Mouse (Mus musculus) embryo, embryonic 9.5 days (tissue): ENCODE measurements around the gene Psmd9.
A peak's percentile ranks its signal among the peaks of the same experiment; 100 is the strongest.

Experiments used
- DNase-seq: peaks from one replicate; pipeline ENCODE4 v3.0.0-alpha.2; 2017; ENCODE audit errors: extremely low spot score

Gene Psmd9

GRCm38 (mm10) chr5:123149451-123150400 lies 19.5 kb upstream of the Psmd9 start:
- DNase-seq, result peak; percentile 87

GRCm38 (mm10) chr5:123150641-123151040 lies 18.6 kb upstream of the Psmd9 start:
- DNase-seq, result no peak

GRCm38 (mm10) chr5:123151077-123151476 lies 18.1 kb upstream of the Psmd9 start:
- no peak for DNase-seq

- no peak for DNase-seq
These were observed 17.4 kb upstream of the Psmd9 start for GRCm38 (mm10) chr5:123151707-123152362.

DNA sequence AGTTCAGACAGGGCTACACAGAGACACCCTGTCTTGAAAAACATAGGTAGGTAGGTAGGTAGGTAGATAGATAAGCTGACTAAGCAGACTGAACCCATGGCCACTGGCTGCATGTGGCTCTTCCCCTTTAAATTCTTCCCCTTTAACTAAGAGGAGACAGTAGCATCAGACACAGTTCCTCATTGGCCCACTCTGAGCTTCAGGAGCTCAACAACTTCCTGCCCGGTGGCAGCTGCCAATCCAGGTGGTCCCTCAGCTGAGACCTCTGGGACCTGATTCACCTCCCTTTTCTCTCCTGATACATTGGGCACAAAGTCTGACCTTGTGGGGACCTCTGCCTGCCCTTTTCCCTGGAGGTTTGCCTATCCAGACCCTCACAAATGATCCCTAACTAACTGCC lies 16.3 kb upstream of the Psmd9 start:
- DNase-seq, result no peak

- DNase-seq, result peak; percentile 52
These were observed 13.8 kb upstream of the Psmd9 start for GRCm38 (mm10) chr5:123155425-123155824.

DNA sequence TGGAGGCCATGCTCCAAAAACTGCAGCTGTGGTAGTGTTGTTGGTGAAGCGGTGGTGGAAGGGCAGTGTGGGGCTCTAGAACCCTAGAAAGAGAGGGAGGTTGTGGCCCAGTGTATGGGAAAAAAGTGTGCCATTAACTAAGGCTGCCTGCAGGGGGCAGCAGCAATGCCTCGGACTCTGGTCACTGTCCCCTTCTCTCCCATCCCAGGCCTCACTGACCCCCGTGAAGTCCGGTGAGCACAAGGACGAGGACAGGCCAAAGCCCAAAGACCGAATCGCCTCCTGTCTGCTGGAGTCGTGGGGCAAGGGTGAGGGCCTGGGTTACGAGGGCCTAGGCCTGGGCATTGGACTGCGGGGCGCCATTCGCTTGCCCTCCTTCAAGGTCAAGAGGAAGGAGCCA lies 12.4 kb upstream of the Psmd9 start:
- DNase-seq, result no peak

GRCm38 (mm10) chr5:123157972-123158371 lies 11.2 kb upstream of the Psmd9 start:
- no peak for DNase-seq

DNA sequence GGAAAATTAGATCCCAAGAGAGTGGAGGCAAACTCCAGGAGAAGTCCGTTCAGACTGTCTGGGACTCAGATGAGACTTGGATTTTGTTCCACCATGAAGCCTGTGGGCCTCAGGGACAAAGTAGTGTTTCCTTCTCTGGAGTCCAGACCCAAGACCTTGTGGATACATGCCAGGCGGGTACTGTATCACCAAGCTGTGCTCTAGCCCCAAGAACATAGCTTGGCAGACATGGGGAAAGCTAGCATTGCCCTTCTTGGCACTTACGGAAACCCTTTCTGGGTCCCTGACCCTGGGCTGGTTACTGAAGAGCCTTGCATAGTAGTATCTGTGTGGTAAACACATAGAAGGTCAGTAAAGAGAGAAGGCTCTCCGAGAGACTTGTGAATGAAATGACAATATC lies 9.8 kb upstream of the Psmd9 start:
- no peak for DNase-seq

DNA sequence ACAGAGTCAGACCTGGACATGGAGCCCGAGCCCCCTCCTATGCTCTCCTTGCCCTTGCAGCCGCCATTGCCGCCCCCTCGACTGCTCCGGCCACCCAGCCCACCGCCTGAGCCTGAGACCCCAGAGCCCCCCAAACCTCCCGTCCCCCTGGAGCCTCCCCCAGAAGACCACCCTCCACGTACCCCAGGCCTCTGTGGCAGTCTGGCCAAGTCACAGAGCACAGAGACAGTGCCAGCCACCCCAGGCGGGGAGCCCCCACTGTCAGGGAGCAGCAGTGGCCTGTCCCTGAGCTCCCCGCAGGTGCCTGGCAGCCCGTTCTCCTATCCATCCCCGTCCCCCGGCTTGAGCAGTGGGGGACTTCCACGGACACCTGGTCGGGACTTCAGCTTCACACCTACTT lies 9.3 kb upstream of the Psmd9 start:
- no peak for DNase-seq

DNA sequence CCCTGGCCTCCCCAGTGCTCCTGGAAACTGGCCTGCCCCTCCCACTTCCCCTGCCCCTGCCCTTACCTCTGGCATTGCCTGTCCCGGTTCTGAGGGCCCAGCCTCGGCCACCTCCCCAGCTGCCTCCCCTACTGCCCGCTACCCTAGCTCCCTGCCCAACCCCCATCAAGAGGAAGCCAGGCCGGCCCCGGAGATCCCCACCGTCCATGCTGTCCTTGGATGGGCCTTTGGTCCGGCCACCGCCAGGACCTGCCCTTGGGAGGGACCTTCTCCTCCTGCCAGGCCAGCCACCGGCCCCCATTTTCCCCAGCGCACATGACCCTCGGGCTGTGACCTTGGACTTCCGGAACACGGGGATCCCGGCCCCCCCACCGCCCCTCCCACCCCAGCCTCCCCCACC lies 8.9 kb upstream of the Psmd9 start:
- no peak for DNase-seq

DNA sequence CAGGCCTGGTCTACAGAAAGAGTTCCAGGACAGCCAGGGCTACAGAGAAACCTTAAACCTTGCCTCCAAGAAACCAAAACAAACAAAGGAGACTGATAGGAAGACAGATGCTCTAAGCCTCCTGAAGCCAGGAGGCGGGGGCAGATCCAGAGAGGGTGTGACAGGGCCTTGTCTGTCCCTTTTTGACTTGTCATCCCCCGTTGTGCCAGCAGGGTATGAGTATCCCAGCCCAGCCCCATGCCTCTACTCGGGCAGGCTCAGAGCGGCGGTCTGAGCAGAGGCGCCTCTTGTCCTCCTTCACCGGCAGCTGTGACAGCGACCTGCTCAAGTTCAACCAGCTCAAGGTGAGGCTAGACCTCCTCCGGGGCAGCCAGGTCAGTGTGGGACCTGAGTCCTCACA lies 6.3 kb upstream of the Psmd9 start:
- DNase-seq, result no peak

- DNase-seq, result no peak
These were observed 2.8 kb upstream of the Psmd9 start for GRCm38 (mm10) chr5:123166437-123166836.

- no peak for DNase-seq
These were observed 1.6 kb upstream of the Psmd9 start for GRCm38 (mm10) chr5:123167591-123167990.

GRCm38 (mm10) chr5:123170365-123170764 lies 1.2 kb downstream of the Psmd9 start:
- DNase-seq, result no peak

- peak; percentile 91 for DNase-seq
These were observed 2.6 kb downstream of the Psmd9 start for GRCm38 (mm10) chr5:123171646-123172350.

DNA sequence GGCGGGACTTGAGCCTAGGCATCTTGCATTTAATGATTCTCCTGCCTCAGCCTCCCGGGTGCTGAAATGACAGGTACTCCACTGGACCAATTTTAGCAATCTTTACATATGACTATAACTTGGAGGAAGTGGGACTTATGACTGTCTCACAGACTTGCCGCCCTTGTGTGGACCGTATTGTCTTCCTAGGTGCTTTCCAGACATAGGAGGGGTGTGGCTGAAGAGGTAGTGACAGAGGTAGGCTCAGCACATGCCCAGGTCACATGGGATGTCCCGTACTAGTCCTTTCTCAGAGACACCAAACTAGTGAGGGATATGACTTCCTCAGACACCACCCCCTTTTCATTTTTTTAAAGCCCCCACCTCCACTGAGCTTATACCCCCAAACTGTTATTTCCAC lies 9.6 kb downstream of the Psmd9 start:
- no peak for DNase-seq

- DNase-seq, result no peak
These were observed 11.2 kb downstream of the Psmd9 start for GRCm38 (mm10) chr5:123180390-123180789.

DNA sequence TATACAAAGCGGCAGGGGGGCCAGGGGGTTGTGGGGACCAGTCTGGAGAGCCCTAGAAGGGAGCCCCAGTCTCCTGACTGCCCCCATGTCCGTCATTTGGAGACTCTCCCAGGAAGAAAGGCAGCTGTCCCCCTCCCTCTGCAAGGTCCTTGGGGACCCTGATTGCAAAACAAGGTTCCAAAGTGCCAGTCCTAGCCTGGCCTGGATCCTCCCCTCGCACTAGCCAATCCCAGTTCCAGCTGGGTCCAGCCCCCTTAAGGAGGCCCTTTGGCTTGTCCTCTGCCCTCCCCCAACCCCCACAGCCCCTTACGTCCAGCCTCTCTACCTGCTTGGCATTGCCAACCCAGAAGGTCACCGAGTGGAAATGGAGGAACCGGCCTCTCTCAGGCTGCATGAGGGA lies 12.3 kb downstream of the Psmd9 start:
- no peak for DNase-seq

- DNase-seq, result no peak
These were observed 13.4 kb downstream of the Psmd9 start, which contains the start of gene Hpd for GRCm38 (mm10) chr5:123182651-123183050. Gene Hpd, minus strand, starts transcription at chr5:123182727.

DNA sequence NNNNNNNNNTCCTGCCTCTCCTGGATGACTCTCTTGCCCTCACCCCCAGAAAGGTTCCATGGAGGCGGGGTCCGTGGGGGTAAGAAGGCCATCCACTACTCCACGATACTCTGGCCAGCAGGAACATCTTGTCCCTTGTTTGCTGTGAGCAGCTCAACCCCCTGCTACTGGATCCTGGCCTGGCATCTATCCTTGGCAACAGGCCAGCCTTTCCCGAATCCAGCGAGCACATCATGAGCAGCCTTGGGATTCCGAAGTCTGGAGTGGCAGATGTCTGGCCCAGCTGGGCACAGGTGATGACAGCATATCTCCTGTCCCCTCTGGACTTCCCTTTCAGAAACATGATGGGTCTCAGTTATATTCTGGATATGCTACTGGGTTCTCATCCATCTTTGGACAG lies 16.8 kb downstream of the Psmd9 start:
- no peak for DNase-seq

DNA sequence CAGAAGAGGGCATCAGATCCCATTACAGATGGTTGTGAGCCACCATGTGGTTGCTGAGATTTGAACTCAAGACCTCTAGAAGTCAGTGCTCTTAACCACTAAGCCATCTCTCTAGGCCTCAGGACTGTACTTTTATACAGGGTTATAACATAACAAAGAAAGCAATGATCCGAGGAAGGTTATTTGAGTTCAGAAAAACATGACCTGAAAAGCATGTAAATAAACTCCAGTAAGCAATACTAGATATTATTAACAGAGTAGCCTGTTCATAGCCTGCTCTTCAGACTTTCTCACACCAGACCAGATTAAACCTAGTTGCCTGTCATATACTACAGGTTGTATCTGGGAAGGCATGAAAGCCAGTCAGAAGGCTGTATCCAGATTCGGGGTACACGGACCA lies 18.1 kb downstream of the Psmd9 start:
- no peak for DNase-seq
